Mouse (Mus musculus) adrenal gland, postnatal 36 days (tissue): ENCODE data around the gene Spc25. TPM values are rescaled to one million over a fixed set of nuclear protein-coding genes. Genes with fewer than 3 reads are reported as not detected.
A peak's percentile ranks its signal among the peaks of the same experiment; 100 is the strongest.

ENCODE experiments used
- DNase-seq, 2 experiments: peaks; one replicate each; pipeline ENCODE4 v3.0.0; 2021; ENCODE audit warnings: mixed read lengths in 1 of 2
- long read RNA-seq, 2 experiments: library from polyadenylated mRNA; stranded (forward); transcript quantifications; one replicate each; pipeline ENCODE4 v2.0.0; 2021; ENCODE audit warnings: borderline sequencing depth in 2 of 2
- total RNA-seq, 2 experiments: library from RNA; stranded (reverse); gene quantifications; 2 replicates each; pipeline ENCODE4 v1.2.3; 2021

Gene Spc25
- 1 to 10 TPM; 3.7 to 4.1 TPM for total RNA-seq
- long read RNA-seq, experiment 1, partial matches to known transcripts: 1 of 8 reads
- long read RNA-seq, experiment 1, other reads (novel, unspliced or antisense): 1 of 8 reads
- long read RNA-seq, experiment 2, partial matches to known transcripts: 0 of 2 reads
- long read RNA-seq, experiment 2, other reads (novel, unspliced or antisense): 0 of 2 reads

DNA sequence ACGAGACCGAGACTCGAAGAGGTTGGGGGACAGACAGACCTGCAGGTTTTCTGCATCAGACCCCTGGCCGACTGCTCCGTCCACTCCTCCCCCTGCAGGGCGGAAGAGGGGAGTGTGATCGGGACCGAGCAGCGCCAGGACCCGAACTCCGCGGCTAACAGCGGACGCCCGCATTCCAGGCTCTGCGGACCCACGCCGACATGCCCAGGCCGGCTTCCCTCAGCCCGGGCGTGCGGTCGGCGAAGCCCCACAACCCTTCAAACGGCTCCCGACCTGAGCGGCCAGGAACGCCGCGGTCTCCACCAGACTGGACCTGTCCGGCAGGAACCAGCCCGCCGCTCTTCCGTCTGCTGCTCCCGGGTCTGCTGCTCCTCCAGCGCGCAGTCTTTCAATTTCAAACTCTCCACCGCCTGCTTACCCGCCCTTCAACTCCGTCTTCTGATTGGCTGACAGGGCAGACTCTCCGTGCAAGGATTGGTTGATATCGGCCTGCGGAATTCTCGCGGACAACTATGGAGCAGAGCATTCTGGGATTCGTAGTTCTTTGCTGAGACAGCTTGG, at the start of gene Spc25:
Spc25 (minus strand) TSS at position 404 of the 561 bp plus-strand sequence.
- peak; percentile 92 for DNase-seq

DNA sequence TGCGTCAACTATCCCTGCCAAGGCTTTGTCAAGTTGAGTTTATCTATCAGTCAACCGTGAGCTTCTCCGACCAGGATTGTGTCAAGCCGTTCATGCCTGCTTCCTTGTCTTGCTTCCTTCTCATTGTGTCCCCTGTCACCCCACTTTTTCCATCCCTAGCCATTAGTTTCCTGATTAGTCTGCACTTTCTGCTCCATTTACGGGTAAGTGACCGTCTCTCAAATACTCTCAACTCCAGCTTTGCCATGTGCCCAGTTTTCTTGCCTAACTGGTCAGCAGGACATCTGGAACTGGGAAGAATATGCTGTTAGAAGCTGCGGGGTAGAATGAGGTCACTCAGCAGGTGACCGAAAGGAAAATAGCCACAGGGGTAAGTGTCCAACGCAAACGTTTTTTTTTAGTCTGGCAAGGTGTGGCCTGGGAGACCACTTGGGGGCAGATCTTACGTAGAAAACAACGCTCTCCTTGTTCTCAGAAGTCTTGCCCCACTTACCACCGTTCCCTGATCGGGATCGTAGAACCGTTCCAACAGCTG, 42.3 kb upstream of the Spc25 start:
- DNase-seq: no peak

DNA sequence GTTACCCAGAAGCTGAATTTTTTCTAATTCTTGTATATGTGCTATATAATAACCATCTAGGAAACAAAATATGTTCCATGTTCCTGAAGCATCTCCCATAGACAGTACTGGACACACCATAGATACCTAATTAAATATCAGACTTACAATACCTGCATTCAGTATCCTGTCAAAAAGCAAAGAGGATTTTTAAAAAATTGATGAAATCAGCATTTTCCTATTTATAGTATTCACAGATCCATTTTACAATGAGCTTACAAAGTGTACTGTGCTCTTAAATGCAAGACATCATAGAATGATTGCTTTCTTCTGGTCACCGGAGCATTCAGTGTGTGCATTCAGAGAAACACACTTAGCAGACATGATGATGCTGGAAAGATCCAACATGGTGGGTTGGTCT, 41.1 kb upstream of the Spc25 start:
- no peak for DNase-seq

DNA sequence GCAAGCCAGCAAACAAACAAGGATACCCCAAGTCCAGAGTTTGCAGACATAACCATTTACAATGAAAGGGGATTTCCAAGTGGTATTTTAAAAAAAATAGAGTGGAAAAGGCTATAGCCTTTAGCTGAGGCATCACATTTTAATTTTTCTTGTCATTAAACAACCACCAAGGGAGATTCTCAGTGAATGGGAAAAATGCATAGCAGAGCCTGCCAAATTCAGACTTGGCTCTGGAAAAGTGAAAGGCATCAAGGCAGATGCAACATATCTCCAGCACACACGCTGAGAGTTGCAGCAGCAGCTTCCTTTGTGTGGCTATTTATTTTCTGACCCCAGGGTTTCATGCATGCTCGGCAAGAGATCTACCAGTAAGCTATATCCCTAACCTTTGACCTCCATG, 38.9 kb upstream of the Spc25 start:
- DNase-seq: no peak

DNA sequence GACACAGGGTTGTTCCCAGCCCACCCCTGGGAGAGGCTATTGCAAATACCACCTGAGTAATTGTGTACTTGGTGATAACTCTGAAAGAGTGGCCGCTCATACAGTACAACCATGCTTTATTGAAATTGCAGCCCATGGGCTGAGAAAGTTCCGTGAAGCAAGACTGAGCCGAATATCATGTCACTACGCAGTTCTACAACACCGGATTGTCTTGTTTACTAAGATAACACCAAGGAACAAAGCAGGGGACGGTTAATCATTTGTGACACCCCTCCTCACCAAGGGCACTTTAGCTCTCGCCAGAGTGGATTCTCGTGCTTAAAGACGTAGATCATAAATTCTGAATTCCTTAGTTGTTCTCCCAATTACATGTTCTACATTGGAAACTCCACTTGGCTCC, 33.3 kb upstream of the Spc25 start:
- DNase-seq: no peak

DNA sequence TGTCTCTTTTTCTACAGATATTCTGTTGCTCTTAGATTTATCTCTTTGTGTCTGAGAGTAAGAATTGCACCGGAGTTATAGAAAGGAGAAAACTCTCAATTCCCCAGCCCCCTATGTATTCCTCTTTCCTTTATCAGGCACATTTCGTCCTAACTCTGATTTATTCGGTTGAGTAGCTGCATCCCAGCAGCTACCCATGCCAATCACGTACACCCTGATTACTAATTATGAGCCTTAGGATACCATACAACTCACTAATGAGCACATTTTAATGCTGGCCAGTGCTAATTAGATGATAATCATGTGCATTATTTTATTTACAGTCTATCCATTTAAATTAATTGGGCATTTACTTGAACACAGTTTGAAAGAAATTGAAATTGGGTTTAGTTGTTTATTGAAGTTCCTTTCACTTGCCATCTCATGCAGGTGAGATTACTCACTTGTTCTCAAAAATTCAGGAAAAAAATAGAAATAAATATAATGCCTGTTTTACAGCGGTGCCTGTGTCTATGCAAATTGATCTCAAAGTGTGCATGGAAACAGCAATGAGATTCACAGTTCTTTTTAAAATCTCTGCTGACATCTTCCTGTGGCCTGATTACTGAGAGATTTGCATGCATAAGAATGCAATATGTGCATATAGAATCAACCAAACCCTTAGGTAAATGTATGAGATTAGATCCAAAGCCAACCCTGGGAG, 29.1 kb upstream of the Spc25 start:
- DNase-seq: no peak

DNA sequence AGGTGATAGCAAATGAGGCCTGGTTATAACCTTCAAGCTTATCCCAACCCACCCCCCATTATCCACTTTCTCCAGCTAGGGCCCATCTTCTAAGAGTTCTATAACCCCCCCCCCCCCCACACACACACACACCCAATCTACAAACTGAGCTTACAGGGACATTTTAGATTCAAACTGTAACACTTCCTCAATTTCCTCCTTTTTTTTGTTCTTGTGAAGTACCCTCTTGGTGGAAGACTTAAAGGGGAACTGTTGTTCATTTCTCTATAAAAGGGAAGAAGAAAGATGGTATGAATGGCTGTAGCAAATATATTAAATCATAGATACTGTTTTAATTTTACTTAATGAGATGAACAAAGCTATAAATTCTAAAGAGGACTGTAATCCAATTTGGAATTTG, 26.1 kb upstream of the Spc25 start:
- no peak for DNase-seq

DNA sequence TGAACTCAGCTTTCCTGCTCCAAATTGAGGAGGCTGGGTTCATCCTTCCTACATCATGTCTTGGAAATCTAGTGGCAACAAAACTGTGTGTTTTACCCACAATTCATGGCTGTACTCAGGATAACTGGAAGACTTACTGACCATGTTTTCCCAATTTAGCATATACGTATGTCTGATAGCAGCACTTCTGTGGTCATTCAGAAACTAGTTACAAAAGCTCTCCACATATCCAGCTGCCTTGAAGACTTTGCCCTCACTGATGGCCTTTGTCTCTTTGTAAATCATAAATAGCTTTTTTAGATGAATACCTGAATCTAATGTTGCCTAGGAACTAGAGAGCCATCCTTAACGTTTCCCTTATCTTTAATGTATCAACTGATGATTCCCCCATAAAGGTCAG, 24.1 kb upstream of the Spc25 start:
- no peak for DNase-seq

DNA sequence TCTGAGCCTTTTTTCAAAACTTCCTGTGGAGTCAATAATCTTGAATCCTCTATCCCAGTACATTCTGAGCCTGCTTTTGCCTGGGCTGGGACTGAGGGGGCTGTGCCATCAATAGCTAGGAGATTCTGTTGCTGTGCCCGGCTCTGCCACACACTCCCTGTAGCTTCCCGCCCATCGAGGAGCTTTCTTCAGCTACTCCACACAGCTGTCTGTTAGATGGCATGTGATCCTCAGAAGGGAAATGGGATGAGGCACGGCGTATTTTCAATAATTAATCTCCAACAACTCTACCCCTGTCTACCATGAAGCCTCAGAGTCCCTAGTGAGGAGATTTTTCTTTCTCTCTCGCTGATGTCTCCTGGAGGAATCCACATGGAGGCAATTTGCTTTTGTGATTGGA, 22.6 kb upstream of the Spc25 start:
- DNase-seq: no peak

DNA sequence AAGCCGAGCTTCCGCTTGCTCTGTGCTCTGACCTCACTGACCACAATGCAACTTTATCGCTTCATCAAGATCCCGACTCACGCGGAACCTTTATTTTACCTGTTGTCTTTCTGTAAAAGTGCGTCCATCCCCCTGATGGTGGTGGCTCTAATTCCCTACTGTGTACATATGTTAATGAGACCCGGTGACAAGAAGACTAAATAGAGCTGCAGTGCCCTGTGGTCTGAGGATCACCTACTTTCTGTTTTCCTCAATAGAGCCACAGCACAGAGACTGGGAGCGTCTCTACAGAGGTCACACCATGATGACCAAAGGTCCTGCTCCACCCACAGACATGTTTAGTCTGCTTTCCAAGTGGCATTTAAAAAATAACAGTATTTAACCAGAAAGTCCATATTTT, 20.9 kb upstream of the Spc25 start:
- DNase-seq: no peak

DNA sequence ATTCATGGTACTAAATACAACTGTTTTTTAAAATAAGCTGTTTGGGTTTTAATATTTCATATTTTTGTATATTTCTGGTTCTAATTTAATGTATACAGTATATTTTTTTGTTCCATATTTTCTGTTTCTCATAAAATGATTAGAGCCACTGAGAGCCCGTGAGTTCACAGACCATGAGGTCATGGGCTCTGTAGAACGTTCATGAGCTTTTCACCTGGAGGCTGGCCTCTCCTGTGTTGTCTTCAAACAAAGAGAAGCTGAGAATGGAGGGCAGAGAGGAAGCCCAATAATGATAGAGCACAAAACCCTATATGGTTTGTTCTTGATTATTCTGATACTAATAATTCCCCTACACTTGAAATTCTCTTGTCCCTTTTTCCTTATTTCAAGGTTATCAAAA, 18.7 kb upstream of the Spc25 start:
- no peak for DNase-seq

DNA sequence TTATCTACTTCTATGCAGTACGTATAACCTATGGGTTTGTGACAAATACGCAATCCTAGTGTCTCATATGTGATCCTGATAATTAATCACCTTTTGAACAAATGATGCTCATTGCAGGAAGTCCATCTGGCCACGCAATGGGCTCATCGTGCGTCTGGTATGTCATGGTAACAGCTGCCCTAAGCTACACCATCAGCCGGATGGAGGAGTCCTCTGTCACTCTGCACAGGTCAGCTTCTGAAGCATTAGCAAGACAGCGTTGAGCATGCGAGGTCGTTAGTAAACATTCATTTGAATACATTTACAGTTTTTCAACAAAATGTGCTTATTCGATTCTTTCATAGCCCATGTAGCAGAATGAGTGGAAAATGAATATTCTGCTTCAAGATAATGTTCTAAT, 16.8 kb upstream of the Spc25 start:
- no peak for DNase-seq

DNA sequence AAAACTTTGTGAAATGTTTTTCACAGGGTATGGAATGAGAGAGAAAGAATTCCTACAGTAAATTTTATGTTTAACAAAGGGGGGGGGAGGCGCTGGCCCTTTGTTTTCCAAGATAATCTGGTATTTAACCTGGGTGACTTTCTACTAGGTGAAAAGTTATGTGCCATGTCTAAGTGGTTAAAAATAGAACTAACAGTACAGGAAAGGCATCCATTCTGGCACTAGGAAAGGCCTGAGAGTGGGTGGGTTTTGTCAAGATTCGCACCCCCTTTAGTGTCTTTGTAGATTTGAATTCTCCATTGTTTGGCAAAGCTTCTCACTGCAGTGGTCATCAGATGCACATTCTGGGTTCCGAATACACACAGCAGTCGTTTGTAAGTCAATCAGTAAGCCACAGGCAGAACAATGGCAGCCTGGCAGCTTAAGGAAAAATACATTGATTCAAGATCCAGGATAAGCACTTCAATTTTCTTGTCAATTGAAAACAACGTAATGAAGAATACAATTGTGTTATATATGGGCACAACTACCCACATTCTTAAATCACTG, 15.9 kb upstream of the Spc25 start:
- no peak for DNase-seq

DNA sequence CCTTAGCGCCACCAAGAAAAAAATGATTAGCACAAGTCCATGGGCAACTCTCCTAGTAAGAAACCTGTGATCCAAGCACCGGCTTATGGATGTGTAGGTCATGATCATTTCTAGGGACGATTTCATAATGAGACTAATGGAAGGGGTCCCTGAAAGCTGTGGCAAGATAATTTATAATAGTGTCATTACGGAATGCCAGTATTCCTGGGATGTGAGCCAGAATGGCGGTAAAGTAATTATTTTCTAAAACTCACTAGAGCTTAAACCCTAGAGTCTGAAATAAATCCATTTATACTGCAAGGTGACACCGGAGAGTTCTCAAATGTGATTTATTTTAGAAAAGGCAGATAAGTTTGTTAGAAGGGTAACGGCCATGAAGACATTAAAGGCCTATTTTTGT, 9.2 kb upstream of the Spc25 start:
- no peak for DNase-seq

DNA sequence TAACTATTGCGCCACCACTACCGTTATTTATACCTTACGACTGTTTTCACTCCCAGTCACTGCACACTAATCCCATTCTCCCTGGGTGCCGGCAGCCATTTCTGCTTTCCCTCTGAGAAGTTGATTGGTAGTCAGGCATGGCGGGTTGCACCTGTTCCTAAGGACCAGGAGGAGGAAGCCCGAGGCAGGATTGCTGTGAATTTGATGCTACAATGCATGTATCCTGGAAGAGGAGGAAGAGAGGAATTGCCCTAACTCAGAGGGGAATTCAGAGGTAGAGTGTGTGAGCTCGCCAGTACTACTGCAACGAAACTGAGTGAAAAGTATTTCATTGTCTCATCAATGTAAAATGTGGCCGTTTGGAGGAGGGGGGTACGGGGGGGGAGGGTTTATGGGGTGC, 6.7 kb upstream of the Spc25 start:
- DNase-seq: no peak

DNA sequence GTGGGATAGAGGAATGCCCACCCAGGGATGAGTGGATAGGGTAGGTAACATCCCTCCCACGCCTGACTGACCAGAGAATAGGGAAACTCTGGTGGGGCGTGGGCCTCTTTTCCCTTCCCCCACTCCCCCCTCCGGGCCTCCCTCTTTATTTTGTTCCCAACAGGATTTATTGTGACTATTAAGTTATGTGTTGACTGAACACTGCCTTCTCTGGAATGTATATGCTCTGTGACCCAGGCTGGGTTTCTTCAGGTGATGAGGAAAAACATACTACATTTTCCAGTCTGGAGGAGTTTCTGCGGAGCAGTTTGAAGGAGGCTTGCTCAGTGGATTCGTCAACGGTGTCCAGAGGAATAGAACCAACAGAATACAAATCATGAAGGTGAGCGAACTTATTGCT, 4.8 kb upstream of the Spc25 start, which contains the start of gene G6pc2:
G6pc2 (plus strand) TSS at position 301 of the 400 bp plus-strand sequence.
- no peak for DNase-seq

DNA sequence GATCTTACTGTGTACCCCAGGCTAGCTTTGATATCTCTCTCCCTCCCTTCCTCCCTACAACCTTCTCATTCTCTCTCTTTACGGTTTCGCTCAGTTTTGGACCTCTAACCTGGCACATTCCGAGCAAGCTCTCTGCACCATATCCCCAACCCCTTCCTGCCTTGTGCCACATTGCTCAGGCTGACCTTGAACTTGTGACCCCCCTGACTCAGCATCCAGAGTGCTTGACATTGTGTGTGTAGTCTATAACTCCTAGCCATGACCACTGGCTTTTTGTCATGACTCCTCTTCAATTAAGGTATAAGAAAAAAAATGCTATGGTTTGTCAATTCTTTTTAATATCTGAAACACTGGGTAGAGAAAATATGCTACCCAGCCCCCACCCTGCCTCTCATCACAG, 3.7 kb upstream of the Spc25 start:
- DNase-seq: no peak

DNA sequence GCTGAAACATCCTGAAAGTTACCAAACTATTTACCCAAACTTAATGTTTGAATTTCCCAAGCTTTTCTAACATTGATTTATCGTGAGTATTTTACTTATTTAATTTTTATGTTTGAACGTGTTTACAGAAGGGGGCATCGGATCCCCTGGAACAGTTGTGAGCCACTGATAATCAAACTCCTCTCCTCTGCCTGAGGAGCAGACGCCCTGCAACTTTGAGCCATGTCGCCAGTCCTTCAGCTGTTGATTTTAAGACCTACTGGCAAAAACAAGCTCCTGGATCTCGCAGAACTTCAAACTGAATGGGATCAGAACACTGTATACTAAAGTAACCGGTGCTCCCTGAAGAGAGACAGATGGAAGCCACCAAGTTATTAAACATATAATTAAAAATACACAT, 529 bp upstream of the Spc25 start:
- DNase-seq: peak; percentile 13 to 21

DNA sequence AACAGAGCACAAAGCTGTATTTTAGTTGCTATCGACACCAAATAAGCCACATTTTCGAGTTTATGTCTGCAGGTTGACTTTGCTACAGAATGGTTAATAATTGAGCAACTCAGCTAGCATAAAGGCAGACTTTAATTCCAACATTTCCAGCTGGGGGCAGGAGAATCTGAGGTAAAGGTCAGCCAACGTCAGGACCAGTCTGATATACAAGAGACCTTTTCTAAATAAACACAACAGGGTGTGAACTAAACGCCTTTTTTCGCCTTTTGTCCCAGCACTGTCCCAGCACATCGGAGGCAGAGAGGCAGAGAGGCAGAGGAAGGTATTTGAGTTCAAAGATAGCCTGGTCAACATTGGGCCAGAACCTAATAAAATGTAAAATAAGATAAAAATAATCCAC, 809 bp downstream of the Spc25 start:
- no peak for DNase-seq

DNA sequence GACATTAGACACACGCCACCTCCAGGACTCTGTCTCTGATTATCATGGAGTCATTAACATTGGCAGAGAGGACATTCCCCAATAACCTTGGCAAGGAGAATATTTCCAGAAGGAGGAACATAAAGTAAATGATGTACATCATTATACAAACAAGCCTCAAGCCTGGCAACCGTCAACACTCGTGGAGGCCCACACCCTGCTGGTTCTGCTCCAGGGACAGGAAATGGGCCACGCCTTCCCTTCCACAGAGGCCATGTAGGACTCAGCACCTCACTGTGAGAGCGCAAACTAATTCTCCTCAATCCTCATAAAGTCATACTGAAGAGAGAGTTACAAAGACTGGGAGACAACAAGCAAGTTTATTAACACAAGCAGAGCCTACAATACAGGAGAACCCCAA, 12.4 kb downstream of the Spc25 start:
- no peak for DNase-seq

DNA sequence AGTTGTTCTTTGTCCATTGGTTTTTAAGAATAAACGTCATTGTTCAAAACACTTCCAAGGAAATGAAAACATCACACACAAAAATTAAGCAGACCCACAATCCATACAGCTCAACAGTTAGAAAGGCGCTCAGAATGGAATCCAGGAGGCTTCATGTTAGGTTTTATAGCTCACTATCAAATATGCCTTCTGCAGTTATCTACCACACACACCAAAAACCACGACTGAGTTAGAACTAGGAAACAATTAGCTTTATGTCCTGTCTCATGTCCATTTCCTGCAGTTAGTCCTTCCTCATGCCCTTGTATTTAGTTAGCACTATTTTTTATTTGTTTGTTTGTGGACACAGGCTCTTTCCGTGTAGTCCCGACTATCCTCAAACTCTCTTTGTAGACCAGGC, 14.9 kb downstream of the Spc25 start:
- DNase-seq: no peak

DNA sequence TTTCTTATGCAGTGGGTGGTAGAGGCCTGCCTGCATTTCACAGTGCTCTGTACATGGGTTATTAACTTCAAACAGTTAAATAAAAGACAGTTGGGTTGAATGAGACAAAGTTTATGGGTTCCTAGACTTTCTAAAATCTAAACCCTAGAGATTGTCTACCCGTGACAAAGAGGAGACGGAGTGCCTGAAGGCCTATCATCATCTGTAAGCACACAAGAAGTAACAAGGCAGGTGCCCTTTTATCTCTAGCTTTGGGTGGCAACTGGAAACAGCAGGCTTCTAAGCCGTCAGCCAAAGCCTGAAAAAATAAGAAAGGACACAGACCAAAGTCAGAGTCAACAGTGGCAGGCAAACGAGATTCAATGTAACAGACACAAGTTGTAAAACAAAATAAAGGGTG, 16.8 kb downstream of the Spc25 start:
- no peak for DNase-seq

DNA sequence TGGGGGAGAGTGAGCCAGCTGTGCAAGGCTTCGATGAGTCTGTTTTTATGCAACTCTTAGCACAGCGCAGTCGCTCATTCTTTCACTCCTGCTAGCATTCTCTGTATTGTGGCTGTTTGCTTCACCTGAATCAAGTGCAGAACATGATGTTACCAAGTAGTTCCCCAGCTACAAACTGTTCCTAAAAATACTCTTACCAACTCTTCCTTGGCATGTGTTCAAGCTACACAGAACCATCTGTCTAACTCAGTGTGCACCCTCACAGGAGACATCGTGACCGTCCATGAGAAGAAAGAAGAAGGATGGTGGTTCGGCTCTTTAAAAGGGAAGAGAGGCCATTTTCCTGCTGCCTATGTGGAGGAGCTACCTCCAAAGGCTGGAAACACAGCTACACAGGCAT, 17.3 kb downstream of the Spc25 start:
- no peak for DNase-seq

DNA sequence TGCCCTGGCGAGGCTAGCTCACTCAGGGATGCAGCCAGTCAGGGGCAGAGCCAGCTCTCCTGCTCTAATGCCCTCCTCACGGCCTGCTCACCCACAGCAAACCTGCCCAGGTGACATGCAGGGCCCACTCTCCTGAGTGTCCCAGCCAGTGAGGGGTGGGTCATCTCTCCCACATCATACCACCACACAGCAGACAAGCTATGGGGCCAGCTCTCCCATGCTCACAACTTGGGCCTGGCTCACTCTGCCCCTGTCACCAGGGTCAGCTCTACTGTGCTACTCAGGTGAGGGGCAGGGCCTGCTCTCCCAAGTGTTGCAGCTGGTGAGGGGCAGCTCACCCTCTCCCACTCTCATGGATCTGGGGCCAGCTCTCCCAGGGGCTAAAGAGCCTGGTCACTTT, 18.0 kb downstream of the Spc25 start:
- no peak for DNase-seq
